Mouse (Mus musculus): ENCODE results near the gene Gm9903.

Gene Gm9903

GRCm38 (mm10) chr5:33629301-33629987, at the start of gene Gm9903, which contains the start of gene Fam53a:
TSS of gene Gm9903 (plus strand) at chr5:33629925.
TSS of gene Fam53a (minus strand) at chr5:33629635.
- CTCF ChIA-PET: interaction anchor here (0.8 to 1.1 kb wide), 2 partner anchors 11 to 39 kb away, joined by 3 read pairs; no protein-coding TSS in a partner anchor

DNA sequence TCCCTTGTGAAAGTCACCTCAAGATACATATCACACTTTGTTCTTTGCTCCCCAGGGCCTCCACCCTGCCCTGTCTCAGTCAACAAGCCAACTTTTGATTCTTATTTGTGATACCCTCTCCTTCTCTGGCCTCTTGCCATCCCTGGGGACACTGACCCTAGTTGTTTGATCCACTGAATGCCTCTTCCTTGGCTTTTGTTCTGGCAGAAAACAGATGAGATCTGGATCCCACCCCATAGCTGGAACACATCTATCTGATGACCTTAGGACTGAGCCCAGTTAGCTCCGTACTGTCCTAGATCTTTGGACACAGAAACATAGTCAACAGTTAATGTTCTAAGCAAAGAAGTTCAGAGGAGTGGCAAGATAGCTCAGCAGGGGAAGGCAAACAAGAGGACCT, 49.4 kb upstream of the Gm9903 start:
- CTCF ChIA-PET: no interaction called here

- CTCF ChIA-PET: no interaction called here
Measured at GRCm38 (mm10) chr5:33587498-33588058, 42.1 kb upstream of the Gm9903 start.

GRCm38 (mm10) chr5:33588066-33588465, 41.7 kb upstream of the Gm9903 start:
- CTCF ChIA-PET: no interaction called here

DNA sequence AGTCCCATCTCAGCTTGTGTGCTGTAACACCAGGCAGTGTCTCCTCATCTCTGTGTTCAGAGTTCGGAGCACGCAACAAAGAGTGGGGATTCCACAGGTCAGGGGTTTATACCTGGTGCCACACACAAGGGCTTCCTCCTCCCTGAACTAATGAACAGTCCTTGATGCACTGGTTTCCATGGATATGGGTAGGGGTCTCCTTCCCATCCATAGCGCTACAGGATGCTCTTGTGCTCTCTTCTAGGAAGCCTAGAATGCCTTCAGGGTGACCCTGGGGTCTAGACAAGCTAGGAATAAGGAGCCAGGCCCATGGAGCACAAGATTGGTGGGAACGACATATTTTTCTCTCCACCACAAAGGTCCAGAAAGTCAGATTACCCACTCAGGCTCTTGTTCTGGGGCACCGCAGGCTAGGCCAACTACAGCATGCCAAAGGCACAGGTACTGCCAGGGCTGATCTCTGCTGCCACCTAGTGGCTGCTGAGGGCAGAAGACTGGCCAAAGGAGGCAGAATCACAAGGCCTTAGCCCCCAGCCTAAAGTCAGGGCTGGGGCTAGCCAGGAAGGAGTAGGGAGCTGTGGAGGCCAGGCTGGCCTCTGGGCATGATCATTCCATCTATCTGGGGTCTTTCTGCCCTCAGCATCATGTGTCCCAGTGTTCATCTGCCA, 40.4 kb upstream of the Gm9903 start:
- CTCF ChIA-PET: no interaction called here

- CTCF ChIA-PET: no interaction called here
Measured at GRCm38 (mm10) chr5:33593620-33594019, 36.1 kb upstream of the Gm9903 start.

GRCm38 (mm10) chr5:33605314-33605713, 24.4 kb upstream of the Gm9903 start:
- CTCF ChIA-PET: no interaction called here

DNA sequence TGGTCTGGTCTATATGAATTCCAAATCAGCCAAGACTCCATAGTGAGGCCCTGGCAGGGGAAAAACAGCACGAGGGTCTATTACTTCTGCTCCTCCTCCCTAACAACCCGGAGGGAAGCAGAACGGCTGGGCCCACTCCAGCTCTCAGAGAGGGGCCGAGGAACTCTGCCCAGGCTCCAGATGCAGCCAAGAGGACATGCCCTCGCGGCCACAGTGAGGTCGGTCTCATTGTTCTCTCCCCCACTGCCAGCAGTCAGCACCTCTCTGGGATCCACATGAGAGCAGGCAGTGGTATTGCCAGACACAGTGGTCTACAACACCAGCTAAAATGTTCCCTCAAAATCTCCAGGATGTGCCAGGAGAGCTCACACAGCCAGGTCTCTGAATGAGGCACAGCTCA, 23.1 kb upstream of the Gm9903 start:
- CTCF ChIA-PET: no interaction called here

DNA sequence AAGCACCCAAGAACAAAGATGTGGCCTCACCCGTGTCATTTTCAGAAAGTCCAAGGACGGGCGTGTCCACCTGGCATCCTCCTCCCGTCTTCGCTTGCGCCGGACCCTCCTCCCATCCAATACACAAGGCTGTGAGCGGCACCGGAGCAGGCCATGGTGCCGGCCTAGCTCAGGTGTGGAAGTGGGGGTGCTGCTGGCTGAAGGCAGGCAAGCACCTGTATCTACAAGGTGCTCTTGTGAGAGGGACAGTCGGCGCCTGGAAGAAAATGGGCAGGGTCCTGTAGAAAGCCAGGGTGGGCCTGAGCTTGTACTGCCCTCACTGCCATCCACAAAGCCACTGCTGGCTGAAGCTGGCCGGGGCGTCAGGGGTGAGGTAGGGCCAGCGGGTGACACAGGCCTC, 22.3 kb upstream of the Gm9903 start:
- CTCF ChIA-PET: no interaction called here

DNA sequence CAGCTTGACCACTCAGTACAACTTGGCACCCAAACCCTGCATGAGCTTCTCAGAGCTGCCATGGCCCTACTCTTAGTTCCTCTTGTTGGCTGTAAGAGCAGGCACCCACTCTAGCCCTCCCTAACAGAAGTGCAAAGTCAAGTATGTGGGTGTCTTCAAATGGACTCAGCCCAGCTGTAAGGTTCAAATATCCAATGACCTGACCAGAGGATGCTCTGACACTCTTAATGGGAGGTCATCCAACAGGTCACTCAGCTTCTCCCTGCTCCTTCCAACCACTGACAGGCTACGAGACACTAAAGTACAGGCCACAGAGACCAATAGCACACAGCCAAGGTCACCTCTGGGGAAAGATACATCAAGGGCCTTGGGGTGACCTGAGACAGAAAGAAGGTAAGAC, 20.5 kb upstream of the Gm9903 start:
- CTCF ChIA-PET: no interaction called here

GRCm38 (mm10) chr5:33611795-33612194, 17.9 kb upstream of the Gm9903 start:
- CTCF ChIA-PET: no interaction called here

DNA sequence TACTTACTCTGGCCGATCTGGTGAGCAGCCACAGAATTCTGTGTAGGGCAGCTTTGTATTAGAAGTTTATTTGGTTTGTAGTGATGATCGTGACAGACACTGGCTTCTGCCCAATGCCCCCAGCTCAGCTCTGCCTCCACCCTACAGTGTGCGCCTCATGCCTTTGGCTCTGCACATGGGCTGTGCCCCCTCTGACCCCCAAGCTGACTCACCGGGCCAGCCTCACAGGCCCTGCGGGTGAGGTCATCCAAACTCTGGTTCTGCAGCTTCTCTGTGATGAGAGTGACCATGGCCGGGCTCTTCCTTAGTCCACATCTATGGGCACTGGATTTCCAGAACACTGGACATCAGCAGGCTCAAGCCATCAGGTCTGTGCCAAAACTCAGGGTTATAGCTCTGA, 15.3 kb upstream of the Gm9903 start:
- CTCF ChIA-PET: no interaction called here

- CTCF ChIA-PET: no interaction called here
Measured at GRCm38 (mm10) chr5:33622671-33623070, 7.1 kb upstream of the Gm9903 start.

GRCm38 (mm10) chr5:33623766-33624165, 6.0 kb upstream of the Gm9903 start:
- CTCF ChIA-PET: no interaction called here

DNA sequence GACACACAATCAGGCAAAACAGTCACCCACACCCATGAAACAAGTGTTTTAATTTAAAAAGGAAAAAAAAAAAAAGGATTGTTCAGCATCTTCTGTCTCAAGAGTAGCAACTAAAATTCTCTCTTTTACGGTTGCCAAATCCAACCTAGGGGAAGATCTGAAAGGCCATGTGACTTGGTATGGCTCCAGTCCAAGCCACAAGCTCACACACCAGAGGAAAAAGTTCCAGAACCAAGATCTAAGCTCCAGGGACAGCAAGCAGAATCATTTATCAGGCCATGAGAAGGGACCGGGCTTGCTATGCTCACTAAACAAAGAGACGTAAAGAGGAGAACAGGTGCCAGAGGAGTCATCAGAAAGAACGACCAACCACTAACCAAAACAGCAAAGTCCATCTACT, 1.8 kb upstream of the Gm9903 start:
- CTCF ChIA-PET: no interaction called here

DNA sequence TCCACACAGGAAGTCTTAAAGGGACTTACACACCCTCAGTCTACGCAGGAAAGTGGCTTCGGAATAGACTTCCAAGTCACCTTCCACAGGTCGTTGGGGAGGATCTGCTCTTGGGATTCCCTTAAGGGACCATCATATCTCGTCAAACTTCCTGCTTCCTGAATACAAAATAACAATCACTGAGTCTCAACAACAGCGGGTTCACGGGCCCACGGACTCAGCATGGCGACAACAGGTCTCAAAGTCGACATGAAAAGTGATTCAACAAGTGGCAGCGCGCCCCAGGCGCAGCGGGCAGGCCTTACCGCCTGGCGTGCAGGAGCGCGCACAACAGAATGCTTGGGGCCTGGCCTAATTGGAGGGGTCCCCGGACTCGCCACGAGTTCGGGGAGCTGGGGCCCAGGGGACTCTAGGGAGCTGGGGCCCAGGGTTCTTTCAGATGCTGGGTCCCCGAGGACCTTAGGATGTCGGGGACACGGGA, 865 bp upstream of the Gm9903 start:
- CTCF ChIA-PET: interaction anchor here (0.7 to 1.1 kb wide), 3 partner anchors 11 to 40 kb away, joined by 3 read pairs; no protein-coding TSS in a partner anchor

DNA sequence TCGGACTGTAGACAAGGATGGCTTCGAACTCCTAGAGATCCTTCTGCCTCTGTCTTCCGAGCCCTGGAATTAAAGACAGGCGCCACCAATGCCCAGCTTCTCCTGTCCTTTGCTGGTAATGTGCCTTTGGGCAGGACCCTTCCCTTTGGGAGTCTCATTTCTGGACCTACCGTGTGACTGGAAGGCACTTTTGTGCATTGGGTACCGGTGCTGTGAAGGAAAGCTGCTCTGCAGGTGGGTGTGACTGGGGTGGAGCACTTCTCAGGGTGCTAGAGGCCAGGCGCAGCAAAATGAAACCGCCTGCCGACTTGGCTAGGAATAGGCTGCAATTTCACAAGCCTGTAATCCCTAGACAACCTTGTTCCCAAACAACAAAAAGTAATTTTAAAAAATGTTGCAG, 336 bp downstream of the Gm9903 start:
- CTCF ChIA-PET: no interaction called here

- CTCF ChIA-PET: no interaction called here
Measured at GRCm38 (mm10) chr5:33630615-33631014, 890 bp downstream of the Gm9903 start.

DNA sequence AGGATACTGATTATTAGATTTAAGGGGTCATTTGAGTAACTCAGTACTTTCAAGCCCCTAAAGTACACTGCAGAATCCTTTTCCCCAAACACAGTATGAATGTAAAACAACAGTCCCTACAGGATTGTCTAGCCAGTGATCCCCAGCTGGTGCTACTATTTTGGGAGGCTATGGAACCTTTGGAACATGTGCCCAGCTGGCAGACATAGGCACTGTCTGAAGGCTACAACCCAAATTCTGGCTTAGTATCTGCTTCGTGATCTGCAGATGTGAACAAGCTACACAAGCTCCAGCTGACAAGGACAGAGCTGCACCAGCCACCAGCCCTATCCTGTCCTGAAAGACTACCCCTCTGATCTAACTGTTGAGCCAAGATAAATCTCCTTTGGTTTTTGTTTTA, 2.8 kb downstream of the Gm9903 start:
- CTCF ChIA-PET: no interaction called here

GRCm38 (mm10) chr5:33635361-33635760, 5.6 kb downstream of the Gm9903 start:
- CTCF ChIA-PET: interaction anchor here (0.5 kb wide), 1 partner anchor 550 kb away, joined by 4 read pairs; no protein-coding TSS in a partner anchor

DNA sequence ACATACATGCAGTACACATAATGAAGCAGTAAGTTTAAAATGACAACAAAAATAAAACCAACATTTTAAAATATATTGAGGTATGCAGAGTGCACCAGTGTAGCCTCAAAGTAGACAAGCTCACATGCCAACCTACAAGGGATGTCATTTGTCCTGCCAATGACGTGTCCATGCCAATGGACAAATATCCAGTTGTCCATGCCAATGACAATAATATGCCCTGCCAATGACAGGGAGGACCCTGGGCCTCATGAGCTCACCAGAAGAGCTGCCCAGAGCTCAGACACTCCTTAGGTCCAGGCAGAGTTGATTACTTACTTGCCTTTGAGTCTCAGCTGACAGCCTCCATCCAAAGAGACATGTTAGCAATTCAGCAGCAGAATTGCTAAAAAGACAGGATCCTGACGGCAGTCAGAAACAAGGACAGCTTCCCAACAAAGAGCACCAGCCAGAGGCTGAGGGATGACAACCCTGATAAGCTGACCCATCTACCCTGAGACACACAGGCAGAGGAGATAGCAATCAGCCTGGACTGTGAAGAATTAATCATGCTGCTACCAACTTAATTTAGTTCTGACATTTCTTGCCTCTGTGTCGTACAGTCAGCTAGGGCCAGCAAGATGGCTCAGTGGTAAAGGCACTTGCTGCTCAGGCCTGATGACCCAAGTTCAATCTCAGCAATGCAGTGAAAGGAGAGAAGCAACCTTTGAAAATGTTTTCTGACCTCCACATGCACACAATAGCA, 8.1 kb downstream of the Gm9903 start:
- CTCF ChIA-PET: interaction anchor here (0.6 kb wide), 1 partner anchor 691 kb away, joined by 13 read pairs; no protein-coding TSS in a partner anchor

GRCm38 (mm10) chr5:33638826-33639225, 9.1 kb downstream of the Gm9903 start:
- CTCF ChIA-PET: no interaction called here

Measured in spleen, embryonic (tissue).